Comparison of ENCODE assay signal across 2 mouse cellular contexts in the genomic region with DNA sequence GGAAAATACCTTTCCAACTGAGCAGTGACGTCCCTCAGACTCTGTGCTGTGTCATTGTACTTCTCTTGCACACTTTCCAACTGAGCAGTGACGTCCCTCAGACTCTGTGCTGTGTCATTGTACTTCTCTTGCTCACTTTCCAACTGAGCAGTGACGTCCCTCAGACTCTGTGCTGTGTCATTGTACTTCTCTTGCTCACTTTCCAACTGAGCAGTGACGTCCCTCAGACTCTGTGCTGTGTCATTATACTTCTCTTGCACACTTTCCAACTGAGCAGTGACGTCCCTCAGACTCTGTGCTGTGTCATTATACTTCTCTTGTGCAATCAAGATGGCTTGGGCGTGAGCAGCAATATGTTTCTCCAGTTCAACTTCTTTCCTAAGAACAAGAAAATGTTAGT. TPM values are rescaled to one million over a fixed set of nuclear protein-coding genes. Genes with fewer than 3 reads are reported as not detected.
"Had no signal": no experiment of that assay in that cellular context is flagged by ENCODE, and none has a peak within 500 bp of the region (broad histone marks: within the 10 kb centered on the region; RNA-seq: fewer than 3 reads in every experiment).

No protein-coding gene starts in this region.

RNA-seq across cellular contexts. Expression of a gene that starts 23.3 kb away (rescaled TPM):
- total RNA-seq: gastrocnemius, adult 18-20 months; gastrocnemius, adult 8-10 months had no signal
